Mouse (Mus musculus) liver, adult (tissue): ENCODE results near the gene Mocs1.

ENCODE experiments used
- GATA4 ChIP-seq: IDR thresholded peaks from 2 replicates; pipeline ENCODE4 v1.6.1; 2014; ENCODE audit warnings: mild to moderate bottlenecking, low read length; ENCODE audit not compliant: insufficient replicate concordance

Gene Mocs1

DNA sequence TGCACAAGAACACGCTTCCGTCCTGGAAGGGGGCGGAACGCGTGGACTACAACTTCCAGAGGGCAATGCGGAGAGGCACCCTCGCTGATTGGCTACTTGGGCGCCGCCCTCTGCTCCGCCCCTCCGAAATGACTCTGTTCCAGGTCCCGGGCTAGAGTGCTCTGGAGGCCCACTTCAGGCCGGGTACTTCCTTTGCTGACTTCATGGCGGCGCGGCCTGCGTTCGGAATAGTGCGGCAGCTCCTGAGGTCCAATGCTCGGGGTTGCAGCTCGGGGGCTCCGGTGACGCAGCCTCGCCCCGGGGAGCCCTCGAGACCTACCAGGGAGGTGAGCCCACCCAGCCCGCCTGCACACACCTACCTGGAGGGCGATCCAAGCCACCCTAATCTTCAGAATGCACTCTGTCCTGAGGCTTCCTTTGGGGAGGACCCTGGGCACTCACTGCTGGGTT lies at the start of gene Mocs1:
Gene Mocs1, plus strand, starts transcription at position 124 of the 450 bp plus-strand sequence.
- peak; percentile 9; the same call in 1 of the 2 replicates for TF ChIP-seq GATA4

DNA sequence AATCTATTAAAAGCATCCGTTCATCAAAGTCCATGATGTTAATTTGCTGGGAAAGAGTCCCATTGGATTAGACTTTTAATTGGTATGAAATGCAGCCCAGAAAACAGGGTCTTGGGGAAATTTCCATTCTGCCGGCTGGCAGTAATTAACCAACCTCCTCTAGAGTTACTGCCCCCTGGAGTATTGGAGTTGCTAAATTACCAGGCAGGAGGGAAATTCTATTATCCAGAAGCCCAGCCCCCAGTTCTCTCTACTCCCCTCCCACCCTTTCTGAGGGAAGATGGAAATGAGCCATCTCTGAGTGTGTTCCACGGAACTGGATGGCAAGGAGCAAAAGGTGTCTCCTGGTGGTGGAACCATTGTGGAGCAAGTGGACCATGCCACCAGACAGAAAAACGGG lies 48.5 kb upstream of the Mocs1 start:
- TF ChIP-seq GATA4, result no peak

DNA sequence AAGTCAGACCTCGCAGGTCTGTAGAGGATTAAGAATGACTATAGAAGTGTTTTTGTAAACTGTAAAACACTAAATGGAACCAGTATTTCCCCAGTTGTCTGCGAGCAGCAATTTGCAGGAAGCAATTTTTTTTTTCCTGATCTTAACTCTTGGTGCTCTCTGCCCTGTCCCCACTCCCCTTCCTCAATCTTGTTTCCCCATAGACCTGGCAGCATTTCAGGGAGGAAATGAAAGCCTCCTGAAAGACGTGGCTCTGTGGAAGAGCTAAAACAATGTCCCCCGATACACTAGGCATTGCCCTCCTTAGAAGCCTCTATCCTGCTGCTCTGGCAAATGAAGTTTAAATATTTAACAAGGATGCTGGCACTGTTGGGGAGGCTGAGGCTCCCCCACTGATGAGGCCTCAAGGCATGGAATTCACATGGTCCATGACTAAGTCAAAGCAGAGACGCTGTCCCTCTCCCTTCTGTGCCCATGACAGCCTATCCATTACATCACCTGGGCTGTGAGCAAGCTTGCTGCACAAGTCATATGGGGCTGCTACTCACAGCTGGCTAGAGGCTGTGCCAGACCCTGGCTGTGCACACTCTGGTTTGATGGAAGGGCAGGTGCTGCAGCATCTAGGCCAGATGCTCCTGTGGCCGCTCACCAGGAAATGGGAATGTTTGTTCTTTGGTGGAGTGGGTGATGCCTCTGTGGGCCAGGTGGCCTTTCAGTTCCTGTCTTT lies 43.8 kb upstream of the Mocs1 start:
- TF ChIP-seq GATA4, result no peak

DNA sequence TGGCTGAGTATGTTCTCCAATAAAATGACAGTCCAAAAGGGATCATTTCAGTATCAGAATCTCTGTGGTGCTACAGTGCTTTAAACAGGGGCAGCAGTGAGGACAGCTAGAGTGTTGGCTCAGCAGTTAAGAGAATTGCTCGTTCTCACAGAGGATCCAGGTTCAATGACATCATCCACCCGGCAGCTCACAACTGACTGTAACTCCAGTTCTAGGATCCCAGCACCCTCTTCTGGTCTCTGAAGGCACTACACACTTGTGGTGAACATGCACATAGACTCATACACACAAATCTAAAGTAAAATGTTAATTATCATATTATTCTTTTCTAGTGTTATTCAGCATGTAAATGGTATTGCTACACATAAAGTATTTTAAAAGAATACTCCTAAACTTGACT lies 40.4 kb upstream of the Mocs1 start:
- no peak for TF ChIP-seq GATA4

DNA sequence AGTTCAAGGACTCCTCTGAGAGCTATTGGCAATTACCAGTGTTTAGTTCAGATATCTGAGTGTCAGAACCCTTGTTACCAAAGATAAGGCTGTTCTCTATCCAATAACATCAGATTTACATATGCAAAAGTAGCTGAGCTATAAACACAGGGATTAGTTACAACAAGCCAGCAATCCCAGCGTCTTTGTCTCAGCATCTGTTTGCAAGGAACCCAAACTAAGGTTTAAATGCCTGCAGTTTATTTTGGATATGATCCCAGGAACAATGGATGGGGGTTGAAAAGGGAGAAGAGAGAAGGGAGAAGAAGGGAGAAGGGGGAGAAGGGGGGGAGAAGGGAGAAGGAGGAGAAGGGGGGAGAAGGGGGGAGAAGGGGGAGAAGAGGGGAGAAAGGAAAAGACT lies 35.4 kb upstream of the Mocs1 start:
- no peak for TF ChIP-seq GATA4

DNA sequence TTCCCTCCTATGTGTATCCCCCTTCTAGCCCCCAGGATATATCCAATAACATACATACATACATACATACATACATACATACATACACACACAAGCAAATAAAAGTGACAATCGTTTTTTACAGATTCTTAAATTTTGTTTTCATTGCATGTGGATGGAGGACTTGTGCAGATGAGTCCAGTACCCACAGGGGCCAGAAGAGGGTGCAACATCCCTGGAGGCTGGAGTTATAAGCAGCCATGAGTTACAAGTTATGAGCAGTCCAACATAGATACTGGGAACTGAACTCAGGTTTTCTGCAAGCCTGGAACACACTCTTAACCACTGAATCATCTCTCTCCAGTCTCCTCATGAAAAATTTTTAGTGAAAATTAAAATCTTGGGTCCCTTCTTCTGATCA lies 33.3 kb upstream of the Mocs1 start:
- TF ChIP-seq GATA4, result no peak

DNA sequence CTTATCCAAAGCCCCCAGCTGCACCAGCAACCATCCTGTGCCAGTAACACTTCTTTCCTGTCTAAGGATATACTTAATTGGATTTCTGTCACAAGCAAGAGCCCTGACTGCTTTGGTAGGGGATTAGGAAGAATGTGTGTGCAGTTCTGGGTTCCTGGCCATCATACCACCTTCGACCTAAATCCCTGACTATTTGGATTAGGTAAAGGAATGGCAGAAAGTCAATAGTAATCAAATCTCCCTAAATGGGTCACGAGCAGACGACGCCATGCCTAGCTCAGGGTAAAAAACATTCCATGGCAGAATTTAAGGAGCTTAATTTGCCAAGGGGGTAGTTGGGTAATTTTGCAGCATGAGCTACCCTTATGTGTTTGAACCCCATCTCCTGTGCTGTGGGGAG lies 28.6 kb upstream of the Mocs1 start:
- TF ChIP-seq GATA4, result no peak

DNA sequence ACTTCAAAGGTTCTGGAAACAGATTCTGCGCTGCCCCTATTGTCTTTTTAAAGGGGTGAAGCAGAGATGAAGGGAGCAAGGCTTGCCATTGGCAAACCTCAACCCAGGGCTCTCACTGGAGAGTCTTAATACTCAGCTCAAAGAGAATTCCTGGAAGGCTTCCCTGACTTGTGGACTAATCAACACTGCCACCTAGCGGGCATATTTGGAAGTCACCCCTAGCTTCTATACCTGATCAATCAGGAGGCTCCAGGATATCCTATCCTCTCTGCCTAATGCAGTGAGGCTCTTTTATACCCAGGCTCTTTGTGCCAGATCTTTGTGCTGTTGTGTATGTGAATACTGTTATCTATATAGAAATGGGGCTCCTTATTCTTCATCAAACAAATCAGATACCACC lies 28.0 kb upstream of the Mocs1 start:
- TF ChIP-seq GATA4, result no peak

DNA sequence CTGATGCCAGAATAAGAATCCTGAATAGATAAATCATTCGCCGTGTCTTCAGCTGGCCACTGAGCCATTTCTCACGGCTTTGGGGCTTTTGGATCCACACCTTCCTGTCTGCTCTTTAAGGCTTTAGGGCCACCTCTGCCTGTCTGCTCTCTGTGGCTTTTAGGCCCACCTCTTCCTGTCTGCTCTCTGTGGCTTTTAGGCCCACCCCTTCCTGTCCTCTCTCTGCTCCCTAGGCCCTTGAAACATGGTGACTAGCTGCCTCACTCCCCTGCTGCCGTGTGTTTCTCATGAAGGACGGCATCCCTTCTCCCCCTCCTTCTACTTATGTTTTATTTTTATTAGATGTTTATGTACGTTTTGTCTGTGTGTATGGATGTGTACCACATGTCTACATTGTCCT lies 25.0 kb upstream of the Mocs1 start:
- no peak for TF ChIP-seq GATA4

DNA sequence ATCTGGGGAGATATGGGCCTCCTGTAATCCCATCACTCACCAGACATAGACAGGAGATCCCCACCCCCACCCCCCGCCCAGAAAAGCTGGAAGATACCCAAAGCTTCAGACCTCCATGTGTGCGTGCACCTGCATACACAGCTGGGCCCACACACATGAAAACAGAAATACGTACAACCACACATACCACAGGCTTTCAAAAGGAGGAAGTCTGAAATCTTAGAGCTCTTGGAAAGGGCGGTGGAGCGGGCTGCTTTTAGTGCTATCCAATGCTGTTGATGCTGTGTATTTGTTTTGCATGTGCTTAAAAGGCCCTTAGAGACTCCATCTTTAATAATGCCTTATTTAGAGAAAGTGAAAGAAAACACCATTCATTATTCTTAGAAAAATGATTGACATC lies 22.2 kb upstream of the Mocs1 start:
- TF ChIP-seq GATA4, result no peak

DNA sequence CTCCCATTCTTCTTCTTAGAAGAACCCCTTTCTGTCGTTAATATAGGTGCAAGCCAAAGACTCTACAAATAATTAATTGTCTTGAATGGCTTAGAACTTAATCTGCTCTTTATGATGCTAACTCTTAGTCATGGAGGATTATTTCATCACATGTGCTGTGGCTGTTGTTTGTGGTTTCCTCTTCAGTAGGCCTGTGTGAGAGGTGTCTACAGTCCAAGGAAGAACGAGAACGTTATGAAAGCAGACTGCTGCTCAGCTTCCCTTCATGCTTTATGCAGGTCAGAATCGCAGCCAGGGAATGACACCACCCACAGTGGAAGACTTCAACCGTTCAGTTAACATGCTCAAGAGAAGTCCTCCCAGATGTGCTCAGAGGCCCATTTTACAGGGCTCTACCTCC lies 15.2 kb upstream of the Mocs1 start:
- TF ChIP-seq GATA4, result no peak

DNA sequence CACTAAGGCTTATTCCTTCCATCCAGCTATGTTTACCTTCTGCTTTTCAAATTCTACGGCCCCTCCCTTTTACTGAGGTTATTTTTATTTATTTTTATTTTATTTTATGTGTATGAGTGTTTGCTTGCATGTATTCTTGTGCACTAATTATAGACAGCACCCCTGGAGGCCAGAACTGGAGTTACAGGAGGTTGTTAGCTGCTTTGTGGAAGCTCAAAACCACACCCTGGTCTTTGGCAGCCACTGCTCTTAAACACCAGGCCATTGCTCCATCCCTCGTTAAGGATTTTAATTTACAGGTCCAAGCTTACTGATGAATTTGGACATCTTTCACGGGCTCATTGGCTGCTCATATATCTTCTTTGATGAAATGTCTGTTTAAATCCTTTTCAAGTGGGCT lies 14.6 kb upstream of the Mocs1 start:
- TF ChIP-seq GATA4, result no peak

DNA sequence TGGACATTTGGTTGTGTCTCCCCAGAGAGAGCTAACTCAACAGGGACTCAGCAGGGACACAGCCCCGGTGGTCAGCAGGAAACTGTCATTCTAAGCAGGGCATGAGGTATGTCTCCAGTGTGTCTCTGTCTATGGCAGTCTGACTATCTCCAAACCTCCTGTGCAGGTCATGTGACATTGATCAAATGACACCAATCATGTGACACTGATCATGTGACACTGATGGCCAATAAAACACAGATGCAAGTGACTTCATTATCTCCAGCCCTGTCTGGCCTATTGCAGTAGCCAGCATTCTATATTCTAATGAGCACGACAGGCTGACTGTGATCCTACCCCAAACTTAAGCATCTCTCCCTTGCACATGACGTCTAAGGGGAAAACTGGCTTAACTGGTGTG lies 11.9 kb upstream of the Mocs1 start:
- TF ChIP-seq GATA4, result no peak

DNA sequence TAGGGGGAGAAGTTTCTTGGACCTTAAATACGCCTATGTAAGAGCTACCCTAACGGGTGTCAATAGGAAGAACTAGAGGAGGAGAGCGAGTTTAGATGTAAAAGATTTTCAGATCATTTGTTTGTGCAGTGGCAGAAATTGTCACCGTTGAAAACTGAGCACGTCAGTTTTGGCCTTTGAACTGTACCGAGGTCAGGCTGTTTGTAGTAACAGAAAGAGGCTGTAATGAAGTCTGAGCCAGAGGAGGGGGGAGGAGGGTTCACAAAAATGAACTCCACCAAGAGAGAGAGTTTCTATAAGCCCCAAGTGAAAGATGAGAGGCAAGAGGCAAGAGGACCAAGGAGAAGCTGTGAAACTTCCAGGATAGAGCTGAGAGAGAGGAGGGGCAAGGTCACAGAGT lies 8.3 kb upstream of the Mocs1 start:
- TF ChIP-seq GATA4, result no peak

DNA sequence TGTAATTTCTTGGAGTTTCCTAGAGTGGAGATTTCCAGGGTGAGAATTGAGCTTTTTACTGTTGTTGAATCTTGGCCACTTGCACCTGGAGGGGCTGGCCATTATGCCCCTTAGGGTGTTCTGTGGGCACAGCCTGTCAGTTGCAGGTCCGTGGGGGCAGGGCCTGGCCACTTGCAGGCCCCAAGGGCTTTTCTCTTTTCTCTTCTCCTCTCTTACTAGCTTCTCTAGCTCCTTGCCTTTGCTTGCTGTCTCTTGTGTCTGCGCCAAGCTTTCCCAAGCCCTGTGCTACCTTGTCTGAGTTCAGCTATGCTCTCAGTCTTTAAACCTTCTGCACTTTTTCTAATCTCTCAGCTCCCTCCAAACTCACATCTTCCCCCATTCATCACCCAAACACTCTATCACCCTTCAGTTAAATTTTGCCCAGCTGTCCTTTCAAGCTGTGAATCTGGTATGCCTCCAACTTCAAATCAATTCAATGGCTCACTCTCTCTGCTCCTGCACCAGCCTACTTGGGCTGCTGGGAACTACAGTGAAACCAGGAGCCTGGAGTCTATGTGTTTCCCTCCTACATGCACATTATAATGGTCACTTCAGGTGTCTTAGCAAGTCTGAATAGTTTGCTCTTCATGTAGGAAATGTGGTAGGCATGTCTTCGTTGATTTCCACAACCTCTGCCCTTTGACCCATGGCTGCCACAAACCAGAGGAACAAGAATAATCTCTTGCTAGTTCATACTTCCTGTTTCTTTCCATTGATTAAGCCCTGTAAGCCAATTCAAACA lies 5.7 kb upstream of the Mocs1 start:
- peak; percentile 76; the same call in 1 of the 2 replicates for TF ChIP-seq GATA4

DNA sequence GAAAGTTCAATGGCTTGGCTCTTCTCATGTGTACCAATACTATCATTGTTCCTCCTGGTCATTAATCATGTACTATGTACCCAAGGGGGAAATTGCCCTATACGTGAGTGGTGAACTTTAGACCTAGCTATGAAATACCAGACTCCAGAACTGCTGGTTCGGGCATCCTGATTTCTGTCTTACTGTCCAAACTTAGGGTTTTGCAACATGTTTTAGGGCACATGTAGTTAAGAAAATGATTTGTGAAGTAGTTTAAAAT lies 5.2 kb upstream of the Mocs1 start:
- TF ChIP-seq GATA4, result no peak; the same call in 1 of the 2 replicates

DNA sequence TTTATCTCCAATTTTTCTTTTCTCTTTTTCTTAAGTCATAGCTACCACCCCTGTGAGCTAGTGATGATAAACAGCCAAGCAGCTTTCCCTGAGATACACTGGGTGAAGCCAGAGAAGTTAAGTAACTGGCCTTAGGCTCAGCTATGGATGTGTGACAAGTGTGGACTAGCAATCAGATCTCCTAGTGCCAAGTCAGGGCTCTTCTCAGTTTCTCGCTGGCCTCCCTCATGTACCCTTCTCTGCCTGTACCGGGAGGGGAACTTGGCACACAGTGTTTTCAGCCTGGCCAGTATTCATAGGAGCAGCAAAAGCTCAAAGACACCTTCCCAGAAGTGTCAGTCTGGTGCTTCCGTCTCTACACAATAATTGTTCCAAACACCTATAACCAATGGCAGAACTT lies 4.3 kb upstream of the Mocs1 start:
- no peak for TF ChIP-seq GATA4
